Mouse (Mus musculus) megakaryocyte, adult 5-6 weeks (primary cell): Measurements from ENCODE around the gene Prkce. TPM values are rescaled to one million over a fixed set of nuclear protein-coding genes. Genes with fewer than 3 reads are reported as not detected.

Experiments
- ATAC-seq: 2 replicates; pipeline ENCODE4 v1.8.0; 2016; ENCODE audit warnings: mild to moderate bottlenecking, inconsistent platforms; ENCODE audit not compliant: poor library complexity, severe bottlenecking
- total RNA-seq, 2 experiments: library from RNA; stranded (forward) in 1 of 2; stranded (reverse) in 1 of 2; fragments of 153-499, 151-499 nt in 1 of 2; fragments of 221-1000, 200-1000 nt in 1 of 2; gene quantifications; 2 replicates each; pipeline versions ENCODE4 v1.2.3 to v1.2.4; 2015 to 2017

The Prkce gene
- total RNA-seq, 2 experiments from 2014 or later = 3.5 to 8.1 TPM

DNA sequence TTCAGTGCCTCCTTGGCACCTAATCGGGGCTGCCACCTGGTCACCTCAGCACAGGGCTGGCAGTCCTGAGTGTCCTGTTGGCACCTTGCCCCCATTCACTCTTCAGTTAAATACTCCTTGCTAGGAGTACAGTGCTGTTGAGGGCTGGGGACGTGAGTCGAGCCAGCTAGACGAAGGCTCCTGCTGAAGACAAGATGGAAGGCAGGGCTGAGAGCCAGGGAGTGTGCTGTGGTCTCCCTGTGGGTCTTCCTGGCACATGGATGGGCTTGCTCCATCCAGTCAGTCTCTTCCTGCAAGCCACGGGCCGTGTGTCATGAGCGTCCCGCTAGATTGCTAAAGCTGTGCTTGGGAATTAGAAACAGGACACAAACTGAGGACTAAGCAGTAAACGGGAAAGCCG, 367.5 kb downstream of the Prkce start:
- ATAC-seq = no peak

DNA sequence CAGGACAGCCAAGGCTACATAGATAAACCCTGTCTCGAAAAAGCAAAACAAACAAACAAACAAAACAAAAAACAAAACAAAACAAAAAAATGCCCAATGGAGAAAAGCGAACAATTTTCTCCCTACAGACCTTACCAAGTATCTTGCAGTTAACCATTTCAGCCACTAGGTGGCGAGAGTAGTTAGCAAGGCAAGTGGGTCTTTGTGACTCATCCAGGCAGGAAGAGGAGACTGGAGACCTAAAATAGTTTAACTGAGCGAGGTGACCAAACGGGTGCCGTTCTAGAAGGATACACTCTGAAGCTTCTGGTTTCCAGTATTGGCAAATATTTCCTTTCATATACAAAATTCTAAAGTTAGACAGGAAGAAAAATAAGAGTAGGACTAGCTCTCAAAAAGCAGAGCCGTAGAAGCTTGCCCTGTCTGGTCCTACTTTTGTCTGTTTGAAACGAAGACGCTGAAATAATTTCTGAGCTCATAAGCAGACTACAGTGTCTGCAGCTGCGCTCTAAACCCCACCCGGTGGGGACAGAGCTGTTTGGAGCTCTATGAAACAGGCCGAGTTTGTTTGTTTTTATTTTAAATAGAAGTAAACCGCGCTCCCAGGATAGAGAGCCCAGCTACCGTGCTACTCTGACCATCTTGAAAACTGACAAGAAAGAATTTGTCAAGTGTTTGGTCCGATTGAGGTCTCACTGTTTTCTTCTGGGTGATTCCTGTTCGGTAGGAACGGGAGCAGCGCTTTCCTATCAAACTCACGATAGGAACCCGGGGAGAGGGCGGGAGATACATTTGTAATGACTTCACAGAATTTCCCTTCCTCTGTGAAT, 368.5 kb downstream of the Prkce start:
- peak; percentile 89 for ATAC-seq

GRCm38 (mm10) chr17:86539881-86540430, 372.4 kb downstream of the Prkce start:
- ATAC-seq = no peak

DNA sequence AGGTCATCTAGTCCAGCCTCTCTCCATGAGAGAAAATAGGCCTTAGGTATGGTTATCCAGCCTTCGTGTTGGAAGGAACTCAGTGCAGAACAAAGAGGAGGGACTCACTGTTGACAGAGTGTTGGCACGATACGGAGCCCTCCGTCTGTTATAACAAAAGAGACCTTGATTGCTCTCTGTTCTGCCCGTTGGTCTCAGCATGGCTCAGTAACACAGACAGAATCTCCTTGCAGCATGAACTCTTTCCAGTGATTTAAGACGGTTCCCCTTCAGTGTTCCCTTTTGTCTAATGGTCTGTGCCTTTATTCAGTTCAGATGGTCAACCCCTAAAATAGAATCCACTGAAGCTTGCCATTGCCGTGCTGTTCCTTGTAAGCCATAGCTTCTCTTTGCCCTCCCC, 378.9 kb downstream of the Prkce start:
- ATAC-seq = no peak

DNA sequence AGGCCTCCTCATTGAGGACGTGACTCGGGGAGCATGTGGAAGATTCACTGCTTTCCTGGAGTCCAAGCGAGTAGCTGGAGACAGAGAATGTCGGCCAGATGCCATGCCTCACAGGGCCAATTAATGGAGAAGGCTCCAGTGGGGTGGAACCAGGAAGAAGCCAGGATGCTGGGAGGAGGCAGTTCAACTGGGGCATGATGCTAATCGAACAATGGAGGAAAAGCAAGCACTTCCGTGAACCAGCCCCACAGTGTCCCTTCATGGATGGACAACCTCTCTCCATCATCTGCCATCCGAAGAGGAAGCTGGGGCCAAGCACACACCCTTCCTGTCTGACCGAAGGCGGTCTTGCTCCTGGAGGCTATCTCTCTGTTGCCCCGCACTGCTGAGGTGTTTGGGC, 381.5 kb downstream of the Prkce start:
- ATAC-seq = no peak

DNA sequence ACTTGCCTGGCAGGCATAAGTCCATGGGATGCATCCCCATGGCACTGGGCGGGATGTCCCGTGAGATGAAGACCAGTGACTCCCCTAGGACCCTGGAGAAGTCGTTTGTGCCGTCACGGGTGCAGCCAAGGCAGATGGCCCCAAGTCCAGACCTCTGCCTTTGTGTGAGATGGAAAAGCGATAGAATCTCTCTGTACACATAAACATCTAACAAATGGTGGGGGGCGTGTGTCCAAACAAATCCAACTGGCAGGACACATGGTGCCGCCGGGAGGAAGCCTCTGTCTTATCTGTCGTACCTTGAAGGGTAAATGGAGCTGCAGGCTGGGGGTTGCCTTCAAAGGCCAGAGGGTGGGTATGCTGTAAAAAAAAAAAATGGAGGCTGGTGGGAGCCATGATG, 384.0 kb downstream of the Prkce start:
- ATAC-seq = no peak

GRCm38 (mm10) chr17:86551995-86552394, 384.4 kb downstream of the Prkce start:
- ATAC-seq = no peak

GRCm38 (mm10) chr17:86559206-86559891, 391.8 kb downstream of the Prkce start:
- no peak for ATAC-seq

DNA sequence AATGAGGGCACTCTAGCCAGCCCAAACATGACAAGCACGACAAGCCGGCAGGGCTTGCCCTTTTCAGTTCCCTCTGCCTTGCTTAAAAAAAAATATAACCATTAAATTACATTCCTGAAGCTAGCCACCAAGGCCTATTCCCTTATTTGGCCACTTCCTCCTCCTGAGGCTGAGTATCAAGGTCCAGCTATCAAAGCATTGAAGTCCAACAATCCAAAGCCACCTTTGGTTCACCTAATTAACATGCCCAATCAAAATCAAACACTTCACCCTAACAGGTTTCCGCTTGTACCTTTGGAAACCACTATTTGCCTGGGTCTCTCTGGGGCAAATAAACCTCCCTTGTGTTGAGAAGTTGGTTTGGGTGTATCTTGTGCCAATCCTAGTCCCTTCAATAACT, 392.9 kb downstream of the Prkce start:
- no peak for ATAC-seq

DNA sequence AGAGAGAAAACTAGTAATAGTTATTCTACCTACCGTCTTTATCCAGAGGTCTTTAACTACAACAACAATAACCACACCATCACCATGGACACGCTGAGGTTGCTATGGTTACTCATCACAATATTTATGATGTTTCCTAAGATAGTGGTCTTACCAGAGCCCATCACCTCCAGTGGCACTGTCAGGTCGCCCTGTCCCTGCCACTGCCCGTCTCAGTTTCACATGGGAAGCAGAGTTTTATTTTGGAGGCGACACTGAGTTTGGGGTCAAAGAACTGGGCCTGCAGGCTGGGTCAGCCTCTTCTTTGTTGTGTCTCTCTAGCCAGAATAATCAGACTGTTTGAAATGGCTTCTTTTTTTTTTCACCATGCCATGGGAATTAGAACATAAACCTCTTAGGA, 402.9 kb downstream of the Prkce start:
- ATAC-seq = no peak

GRCm38 (mm10) chr17:86571266-86571665, 403.7 kb downstream of the Prkce start:
- no peak for ATAC-seq

DNA sequence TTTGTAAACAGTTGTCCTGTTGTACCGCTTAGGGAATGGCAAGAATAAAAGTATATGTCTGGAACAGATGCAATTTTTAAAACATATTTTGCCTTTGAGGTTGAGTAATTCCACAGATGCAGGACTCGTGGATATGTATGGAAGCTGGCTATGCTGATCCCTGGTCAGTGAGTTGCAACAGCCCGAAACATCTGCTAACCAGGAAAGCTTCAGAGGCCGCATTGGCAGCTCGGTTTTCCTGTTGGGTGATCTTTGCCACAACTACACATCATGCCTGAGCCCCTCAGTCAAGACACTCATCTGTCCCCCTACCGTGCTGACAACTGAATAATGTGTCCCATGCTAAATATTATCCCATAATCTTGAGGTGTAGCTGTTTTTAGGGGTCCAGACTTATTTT, 404.6 kb downstream of the Prkce start:
- no peak for ATAC-seq

DNA sequence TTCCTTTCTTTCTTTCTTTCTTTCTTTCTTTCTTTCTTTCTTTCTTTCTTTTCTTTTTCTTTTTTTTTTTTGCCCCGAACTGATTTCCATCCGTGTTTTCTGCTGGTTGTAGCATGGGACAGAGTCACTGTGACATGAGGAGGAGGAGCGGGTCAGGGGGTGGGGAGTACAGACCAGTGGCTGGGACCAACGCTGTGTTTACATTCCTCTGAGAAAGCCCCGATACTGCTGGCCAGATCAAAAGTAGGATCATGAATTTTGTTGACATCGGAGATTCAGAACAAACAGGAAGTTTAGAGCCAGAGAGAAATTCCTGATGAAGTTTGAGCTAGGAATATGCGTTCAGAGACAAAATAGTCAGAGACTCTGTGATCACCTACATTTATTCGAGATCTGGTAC, 405.0 kb downstream of the Prkce start:
- no peak for ATAC-seq

GRCm38 (mm10) chr17:86573596-86574248, 406.1 kb downstream of the Prkce start:
- no peak for ATAC-seq

DNA sequence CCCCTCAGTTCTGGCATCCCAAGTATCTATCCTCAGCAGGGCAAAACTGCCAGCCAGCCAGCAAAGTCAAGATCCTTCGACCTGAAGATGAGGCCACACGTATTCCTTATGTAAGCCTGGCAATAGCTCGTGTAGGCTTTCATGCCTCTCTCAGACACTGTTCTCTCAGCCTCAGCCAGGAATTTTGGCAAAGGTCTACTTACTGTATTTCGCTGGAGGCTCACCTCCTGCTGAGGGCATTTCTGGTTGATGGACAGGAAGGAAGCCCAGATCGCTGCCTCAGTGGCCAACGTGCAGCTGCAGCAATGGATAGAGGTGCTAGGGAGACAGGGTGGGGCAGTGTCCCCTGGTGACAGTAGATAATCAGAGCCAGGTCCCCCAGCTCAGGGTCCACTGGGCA, 413.1 kb downstream of the Prkce start:
- no peak for ATAC-seq

- ATAC-seq = no peak
Observed at GRCm38 (mm10) chr17:86582341-86582740, 414.8 kb downstream of the Prkce start.

DNA sequence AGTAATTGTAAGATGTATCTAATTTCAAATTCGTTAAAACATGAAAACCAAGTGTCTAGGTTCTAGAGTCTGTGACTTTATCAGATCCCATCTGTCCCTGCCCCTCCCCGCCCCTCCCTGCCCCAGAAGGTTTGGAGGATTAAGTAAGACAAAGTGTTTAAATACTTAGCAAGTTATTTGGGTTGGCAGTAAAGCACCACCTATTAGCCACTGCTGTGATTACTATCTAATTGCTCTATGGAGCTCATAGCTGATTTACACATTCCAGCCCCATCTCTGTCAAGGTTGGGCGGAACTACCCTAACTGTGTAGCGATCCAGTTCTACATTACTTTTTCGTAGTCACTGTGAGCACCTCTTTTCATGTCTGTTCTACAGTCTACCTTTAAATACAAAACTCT, 418.9 kb downstream of the Prkce start:
- ATAC-seq = no peak

- ATAC-seq = no peak
Observed at GRCm38 (mm10) chr17:86588704-86589449, 421.3 kb downstream of the Prkce start.

GRCm38 (mm10) chr17:86589681-86590080, 422.1 kb downstream of the Prkce start:
- ATAC-seq = no peak

DNA sequence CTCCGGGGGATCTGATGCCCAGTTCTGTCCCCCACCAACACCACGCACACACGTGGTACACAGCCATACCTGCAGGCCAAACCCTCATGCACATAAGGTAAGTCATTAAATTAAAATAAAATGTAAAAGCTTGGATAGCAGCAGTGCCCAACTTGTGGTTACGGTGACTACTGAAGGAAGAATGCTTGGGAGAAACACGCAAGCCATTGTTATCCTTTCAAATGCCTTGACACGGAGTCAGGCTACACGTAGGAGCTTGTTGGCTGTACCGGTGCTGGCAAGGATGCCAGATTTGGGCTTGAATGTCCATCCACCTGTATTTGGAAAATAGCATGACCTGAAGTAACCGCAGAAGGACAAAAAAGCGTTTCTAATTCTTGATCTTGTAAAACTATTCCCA, 423.7 kb downstream of the Prkce start:
- ATAC-seq = no peak
